Mouse (Mus musculus) olfactory bulb, adult 2 months (tissue): ENCODE data around the gene Rnase9.

Experiments used
- CTCF ChIP-seq: fragments of 200-500 bp; IDR thresholded peaks from 2 replicates; pipeline ENCODE4 v1.5.1; 2012; ENCODE audit warnings: low read depth, mild to moderate bottlenecking, low read length, moderate library complexity; ENCODE audit not compliant: insufficient read depth
- POLR2A ChIP-seq: fragments of 200-500 bp; IDR thresholded peaks from 2 replicates; pipeline ENCODE4 v1.6.1; 2012; ENCODE audit warnings: mild to moderate bottlenecking, low read depth, low read length, moderate library complexity; ENCODE audit not compliant: insufficient read depth

DNA sequence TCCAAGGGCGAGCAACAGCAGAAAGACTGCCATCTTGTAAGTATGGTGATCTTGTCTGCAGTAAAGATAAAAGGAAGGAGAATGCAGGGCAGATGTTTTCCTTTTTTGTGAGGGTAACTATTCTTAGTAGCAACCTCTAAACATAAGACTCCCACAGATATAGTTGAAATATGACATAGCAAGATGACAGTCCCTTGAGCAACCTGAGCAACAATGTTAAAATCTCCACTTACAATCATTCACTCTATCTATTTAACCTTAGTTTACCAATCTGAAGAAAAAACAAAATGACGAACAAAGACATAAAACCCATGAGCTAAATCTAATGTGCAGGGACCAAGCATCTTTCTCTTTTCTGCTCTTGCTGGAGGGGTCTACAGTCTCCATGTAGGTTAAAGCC, 8.4 kb upstream of the Rnase9 start, which contains the start of gene Rnase11:
- TF ChIP-seq CTCF: no peak
- TF ChIP-seq POLR2A: no peak
